Mouse (Mus musculus) inflammation-experienced regulatory T-cells, adult 6 months (primary cell): ENCODE data around the gene Shmt2. TPM values are rescaled to one million over a fixed set of nuclear protein-coding genes. Genes with fewer than 3 reads are reported as not detected.

ENCODE experiments used
- ATAC-seq: one replicate; pipeline ENCODE4 v1.8.0; 2017
- polyA plus RNA-seq, 3 experiments: library from polyadenylated mRNA; unstranded; fragments of 100-300 nt; shearing (Covaris generic); gene quantifications; one replicate each; pipeline ENCODE4 v1.2.1; 2017

Gene Shmt2
- polyA plus RNA-seq, 3 experiments from 2014 or later: 38.2 to 43.2 (median 42.9) TPM

DNA sequence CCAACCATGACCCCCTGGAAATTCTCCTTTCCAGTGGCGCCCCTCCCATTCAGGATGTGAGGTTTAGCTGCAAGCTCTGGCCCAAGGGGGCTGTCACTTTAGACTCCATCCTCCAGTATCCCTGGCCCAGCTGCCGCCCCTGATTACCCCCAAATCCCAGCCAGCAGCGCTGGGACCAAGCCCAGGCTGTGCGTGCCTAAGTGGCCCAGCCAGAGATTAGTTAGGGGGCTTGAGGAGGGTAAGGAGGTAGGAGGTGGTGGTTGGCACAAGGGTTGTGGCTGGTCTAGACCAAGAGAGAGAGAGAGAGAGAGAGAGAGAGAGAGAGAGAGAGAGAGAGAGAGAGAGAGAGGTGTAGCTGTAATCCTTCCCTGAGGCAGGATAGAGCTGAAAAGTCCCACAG lies 9.3 kb upstream of the Shmt2 start:
- ATAC-seq: no peak

DNA sequence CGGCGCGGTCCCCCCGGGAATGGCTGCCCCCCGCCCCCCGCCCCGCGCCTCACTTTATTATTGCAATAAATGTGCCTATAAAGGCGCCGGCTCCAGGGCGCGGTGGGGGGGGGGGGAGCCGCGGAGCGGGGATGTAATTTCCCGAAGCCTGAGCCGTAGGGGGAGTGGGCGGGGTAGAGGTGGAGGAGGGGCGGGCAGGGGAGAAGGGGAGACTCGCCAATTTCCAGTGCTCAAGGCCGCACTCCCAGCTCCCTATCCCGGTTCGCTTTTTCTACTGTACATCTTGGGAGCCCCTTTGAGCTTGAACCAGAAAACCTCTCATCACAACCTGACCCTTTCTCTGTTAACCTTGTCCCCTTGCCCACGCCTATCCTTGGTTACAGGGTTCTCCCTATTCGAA lies 8.7 kb upstream of the Shmt2 start:
- no peak for ATAC-seq

DNA sequence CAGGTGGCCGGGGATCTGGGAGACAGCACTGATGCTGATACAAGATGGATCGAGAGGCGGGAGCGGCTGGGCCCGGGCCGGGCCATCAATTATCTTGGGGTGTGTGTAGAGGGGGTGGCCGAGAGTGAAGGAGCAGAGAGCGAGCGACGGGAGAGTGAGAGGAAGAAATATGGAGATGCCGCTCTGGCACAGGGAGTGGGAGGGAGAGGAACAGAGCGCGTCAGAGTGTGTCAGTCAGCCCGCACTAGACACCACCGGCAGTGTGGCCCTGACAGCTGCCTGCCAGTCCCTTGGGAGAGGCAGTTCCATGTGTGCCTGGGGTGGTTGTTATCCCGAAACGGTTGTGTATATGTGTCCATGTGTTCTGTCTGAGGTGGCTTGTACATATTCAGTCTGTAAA lies 5.2 kb upstream of the Shmt2 start:
- ATAC-seq: no peak

DNA sequence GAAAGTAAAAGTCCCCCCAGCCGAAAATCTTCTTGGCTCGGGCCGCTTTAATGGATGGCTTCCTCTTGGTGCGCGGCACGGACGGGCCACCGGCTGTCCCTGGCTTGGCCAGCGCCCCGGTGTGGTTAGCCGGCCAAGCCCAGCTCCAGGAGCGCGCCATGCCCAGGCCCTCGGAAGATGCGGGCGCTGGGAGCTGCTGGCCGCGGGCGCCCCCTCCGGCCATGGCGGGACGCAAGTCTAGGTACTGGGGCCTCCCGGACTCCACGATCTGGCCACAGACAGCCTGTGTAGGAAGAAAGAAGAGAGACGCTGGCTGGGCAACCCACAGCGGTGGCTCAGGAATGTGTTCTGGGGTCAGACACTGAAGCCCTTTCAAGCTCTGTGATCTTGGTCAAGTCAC lies 4.4 kb upstream of the Shmt2 start:
- no peak for ATAC-seq

DNA sequence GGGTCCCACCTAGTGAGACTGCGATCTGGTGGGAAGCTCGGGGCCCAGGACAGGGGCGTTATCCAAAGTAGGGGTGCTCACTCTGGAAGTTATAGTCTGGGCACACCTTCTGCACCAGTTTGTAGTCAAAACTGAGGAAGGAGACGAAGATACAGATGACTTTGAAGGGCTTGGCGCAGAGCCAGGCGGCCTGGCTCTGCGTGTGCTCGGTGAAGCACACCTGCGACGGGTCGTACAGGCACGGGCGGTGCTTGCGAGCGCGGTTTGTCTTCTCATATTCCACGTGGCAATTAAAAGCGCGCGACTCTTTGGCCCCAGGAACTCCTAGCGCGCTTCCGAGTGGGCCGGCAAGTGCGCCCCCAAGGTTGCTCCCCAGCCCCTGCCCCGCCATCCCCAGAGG lies 3.8 kb upstream of the Shmt2 start:
- ATAC-seq: no peak

DNA sequence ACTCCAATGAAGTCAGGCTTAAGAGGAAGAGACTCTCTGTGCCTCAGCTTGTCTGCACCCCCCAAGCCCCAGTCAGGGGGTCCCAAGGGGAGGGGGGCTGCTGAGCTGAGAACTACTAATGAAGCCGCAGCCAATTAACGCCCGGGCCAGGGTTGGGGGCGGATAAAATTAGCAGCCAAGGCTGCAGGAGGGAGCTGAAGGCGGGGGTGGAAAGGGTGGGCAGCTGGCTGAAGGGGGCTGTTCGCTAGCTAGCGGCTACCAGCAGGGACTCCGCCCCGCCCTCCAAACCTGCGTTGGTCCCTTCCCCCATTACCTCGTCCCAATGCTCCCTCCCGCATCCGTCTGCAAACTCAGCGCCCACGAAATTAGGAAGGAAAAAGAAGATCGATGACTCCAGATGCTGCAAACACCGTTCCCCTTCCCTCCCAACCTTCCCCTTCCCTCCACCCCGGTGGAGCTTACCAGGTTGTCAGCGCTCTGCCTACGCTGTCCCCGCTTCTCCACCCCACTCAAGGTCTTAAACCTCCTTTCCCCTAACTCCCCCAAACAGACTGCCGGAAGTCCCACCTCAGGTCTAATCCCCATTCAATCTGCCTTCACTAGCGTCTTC lies 2.5 kb upstream of the Shmt2 start:
- ATAC-seq: no peak

DNA sequence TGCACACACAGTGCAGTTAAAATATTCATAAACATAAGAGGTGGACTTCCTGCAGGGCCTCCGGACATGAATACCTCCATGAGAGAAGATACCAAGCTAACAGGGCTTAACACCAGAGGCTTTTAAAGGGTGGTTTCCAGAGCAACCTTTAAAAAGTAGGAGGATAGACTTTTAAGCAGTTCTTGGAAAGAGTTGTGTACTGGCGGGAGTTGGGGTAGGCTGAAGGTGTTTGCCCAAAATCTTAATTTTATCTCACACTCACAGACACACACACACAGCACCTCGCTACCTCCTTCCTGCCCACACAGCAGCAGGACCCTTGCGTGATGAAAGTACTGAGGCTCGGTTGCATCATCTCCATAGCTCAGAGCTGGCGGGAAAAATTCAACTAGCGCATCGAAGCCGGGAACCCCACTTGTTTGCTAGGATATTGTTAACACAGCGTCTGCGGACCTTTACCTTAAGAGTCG lies 598 bp downstream of the Shmt2 start:
- peak; percentile 41 for ATAC-seq

DNA sequence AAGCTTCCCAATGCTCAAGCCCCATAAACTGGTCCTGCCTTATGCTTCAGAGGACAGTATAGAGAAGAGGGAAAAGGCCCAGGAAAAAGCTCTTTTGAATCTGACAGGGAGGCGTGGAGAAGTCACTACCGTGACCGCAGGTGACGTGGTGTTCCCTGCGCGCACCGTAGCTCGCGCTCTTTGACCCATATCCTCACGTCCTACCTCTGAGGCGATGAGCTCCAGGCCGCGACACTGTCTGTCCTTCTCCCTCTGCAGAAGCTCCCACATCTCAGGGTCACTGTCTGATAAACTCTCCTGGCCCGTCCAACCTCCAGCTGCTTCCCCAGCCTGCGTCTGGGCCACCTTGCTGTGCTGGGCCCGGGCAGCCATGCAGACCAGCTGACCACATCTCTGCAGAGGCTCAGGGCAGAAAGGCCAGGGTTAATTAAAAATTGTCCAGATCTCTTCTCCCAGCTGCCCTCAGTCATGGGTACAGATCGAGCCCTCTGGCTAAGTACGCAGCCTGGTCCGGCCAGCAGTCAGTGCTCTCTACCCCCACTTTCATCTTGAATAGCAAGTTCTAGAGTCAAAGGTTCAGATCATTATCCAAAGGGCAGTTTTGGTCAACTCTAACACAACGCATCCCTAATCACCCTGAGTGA lies 1.4 kb downstream of the Shmt2 start:
- no peak for ATAC-seq

DNA sequence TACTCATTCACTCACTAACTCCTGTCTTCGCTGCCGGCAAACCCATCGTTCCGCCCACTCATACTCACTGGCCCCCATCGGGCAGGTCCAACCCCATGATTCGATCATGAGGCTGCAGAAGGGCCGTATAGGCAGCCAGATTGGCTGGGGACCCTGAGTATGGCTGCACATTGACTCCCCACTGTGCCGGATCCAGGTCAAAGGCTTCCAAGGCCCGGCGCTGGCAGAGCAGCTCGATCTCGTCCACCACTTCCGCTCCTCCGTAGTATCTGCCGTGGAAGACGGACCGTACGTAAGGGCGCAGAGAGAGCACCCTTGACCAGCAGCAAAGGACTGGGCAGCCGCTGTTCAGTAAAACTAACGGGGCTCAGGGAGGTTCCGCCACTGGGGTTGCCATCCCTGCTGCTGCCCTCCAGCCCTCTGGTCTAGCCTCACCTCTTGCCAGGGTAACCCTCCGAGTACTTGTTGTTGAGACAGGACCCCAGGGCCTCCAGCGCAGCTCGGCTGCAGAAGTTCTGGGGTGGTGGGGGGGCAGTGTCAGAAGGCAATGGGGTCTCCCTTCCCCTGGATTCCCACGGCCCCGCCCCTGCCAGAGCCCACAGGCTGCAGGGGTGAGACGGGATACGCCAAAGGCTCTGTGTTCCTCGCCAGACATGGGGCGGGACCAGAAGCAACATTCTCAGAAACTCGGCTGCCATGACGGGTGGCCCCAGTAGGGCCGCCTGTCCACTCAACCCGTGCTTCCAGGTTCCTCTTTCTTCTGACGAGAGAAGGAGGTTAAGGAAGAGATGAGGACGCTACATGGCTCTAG lies 2.1 kb downstream of the Shmt2 start:
- ATAC-seq: no peak

DNA sequence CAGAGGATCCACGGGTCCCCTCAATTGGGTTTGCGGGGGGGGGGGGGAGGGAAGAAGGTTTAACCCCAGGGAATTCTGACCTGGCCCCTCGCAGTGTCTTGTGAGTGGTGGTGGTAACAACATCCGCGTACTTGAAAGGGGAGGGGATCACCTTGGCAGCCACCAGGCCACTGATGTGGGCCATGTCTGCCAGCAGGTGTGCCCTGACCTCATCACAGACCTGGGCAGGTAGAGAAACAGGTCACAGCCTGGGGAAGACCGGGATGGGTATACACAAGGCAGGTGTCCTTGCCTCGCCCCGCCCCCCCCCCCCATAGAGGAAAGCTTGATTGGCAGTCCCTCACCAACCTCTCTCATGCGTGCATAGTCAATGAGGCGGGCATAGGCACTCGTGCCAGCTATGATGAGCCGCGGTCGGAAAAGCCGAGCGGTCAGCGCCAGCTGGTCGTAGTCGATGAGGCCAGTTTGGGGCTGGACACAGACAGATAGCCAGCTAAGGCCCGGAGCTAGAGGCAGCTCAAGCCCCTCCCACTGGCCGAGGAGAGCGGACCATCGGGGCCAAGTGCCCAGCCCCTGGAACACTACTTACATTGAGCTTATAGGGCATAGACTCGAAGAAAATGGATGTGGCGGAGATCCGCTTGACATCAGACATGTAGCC lies 3.1 kb downstream of the Shmt2 start:
- no peak for ATAC-seq

DNA sequence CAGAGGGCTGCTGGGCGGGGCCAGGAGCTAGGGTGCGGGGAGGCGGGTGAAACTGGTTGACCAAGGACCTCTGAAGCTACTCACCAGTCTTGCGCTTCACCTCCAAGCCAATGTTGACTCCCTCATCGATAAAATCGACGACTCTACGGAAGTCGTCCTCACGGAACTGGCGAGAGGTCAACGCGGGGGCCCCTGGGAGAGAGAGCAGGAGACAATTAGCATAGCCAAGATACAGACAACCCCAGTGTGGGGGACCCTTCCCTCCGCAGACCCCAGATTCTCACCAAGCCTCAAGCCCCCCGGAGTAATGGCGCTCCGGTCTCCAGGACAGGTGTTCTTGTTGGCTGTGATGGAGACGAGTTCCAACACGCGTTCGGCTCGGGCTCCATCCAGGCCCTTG lies 4.3 kb downstream of the Shmt2 start:
- ATAC-seq: no peak

DNA sequence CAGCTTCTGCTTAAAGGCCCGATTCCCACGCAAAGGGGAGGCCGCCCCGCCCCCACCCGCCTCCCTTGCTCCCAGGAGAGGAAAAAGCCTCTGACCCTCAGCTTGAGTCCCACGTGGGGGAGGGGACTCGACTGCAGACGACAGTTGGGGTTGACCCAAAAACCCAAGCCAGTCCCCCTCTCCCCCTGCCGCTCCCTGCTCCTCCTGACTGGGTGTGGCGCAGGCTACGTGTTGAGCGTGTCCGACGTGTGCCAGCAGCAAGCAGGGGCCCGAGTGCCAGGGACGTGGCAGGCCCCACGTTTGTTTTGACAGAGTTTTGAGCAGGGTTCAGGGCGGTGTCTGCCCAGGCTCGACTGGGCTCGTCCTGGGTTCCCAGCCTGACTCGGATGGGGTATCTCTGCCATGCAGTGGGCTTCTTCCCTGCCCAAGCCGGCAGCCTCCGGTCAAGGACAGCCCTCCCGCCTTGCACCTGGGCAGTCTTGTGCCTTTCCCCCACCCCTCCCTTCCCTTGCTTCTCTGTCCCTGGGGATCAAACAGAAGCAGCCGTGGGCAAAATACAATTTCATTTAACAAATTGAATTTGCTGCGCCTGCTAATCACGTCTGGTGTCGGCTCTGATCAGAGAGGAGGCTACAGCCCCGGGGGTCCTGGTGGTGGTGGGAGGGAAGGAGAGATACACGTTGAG lies 5.5 kb downstream of the Shmt2 start:
- ATAC-seq: no peak

DNA sequence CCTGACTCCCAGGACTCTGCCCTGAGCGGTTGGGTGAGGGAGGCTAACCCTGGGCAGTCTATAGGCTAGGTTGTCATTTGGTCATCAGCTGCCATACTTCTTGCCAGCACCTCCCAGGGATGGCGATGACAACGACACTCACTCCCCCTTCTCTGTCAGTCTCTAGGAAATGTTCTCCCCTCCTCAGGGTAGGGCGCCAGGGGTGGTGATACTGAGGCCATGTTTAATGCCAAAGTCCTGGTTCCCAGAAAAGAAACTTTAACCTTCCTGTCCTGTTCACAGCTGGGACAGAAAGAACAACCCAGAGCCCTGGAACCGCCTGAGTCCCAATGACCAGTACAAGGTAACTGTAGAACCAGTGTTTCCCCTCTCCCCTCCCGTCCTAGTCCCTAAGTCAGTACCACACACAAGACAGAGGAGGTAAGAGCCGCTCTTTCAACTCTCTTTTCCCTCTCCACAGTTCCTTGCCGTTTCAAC lies 6.2 kb downstream of the Shmt2 start:
- ATAC-seq: no peak

DNA sequence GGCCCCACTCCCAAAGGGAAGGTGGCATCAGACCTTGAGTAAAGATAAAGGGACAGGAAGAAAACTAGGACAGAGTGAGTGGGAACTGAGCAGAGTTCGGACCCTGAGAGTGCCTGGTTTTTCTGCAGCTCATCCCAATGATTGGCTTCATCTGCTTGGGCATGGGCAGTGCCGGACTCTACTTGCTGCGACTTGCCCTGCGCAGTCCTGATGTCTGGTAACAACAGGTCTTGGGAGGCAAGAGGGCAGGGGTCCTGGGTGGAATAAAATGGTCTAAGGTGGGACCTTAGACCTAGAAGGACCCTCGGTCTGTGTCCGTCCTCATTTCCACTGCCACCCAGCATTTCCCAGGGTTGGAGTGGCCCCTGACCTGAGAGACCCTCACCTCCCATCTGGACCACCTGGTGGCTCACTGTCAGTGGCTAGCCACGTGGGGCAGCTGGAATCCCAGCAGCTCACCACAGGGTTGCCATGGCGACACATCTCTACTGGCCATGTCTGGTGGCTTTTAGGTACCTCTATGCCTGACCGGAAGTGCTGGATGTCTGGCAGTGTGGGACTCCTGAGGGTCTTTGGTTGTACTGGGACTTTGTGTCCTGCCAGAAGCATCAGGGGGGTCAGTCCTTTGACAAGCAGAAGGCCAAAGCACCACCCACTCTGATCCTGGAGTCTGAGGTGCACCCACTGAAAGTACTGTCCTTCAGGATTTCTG lies 6.8 kb downstream of the Shmt2 start:
- ATAC-seq: no peak

DNA sequence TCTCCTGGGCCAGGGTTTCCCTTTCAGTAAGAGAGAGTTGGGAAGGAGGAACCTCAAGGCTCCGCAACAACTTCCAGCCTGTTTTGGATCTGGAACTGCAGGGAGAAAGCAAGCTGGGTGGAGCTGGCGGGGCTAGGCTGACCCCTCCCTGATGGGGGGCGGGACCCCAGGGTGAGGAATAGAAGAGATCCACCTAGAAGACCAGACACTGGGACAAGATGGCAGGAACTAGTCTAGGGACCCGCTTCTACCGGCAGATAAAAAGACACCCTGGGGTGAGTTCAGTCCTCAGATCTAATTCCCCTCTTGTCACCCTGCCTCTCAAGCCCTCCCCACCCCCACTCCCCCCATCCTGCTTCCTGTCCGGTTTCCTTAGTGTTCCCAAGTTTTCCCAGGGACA lies 7.5 kb downstream of the Shmt2 start, which contains the start of gene Ndufa4l2:
Ndufa4l2 (plus strand) TSS at position 204 of the 400 bp plus-strand sequence.
- ATAC-seq: no peak

DNA sequence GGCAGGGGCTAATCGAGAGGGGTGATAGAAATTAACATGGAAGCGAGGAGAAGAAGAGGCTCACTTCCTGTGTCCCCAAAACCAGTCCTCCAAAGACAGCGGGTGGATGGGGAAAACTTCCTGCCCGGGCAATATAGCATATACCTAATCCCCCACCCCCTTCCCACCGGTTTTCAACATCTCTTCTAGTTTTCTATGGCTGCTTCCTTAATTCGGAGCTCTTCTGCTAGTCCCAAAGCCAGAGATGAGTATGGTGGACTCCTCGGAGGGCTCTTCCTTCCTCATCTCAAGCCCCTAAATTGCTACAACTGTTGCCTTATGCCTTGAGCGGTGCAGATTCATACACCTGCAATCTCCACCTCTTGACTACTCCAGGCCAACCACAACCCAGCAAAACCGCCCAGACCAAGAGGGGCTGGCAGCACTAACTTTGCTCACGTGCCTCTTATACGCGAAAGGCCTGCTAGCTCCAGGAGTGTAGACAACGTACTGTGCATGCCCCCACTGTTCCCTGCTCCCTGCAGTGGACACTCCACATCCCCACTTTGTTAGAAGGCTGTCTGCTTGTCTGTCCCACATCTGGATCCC lies 8.0 kb downstream of the Shmt2 start:
- no peak for ATAC-seq

DNA sequence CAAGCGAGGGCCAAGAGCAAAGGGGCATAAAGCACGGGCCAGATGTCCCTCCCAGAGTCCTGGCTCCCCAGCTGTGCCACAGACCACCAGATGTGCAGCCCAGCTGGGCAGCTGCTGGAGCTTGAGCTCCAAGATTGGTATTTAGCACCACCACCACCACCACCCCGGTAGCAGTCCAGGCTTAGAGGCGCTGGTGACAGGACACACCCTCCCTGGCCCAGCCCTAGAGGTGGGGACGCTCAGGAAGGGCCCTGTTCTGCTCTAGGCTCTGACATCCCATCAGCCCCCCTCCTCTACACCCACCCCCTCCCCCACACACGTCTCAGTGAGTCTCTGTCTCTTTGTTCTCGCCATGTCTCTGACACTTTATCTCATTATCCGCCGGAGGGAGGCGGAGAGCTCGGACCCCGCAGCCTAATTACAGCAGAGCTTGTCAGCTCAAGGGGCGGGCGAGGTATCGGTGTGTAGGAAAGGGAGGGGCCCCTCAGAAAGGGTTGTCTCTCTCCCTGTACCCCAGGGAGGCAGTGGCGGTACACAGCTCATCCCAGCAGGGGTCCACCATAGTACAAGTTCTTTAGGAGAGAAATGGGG lies 8.6 kb downstream of the Shmt2 start:
- no peak for ATAC-seq

DNA sequence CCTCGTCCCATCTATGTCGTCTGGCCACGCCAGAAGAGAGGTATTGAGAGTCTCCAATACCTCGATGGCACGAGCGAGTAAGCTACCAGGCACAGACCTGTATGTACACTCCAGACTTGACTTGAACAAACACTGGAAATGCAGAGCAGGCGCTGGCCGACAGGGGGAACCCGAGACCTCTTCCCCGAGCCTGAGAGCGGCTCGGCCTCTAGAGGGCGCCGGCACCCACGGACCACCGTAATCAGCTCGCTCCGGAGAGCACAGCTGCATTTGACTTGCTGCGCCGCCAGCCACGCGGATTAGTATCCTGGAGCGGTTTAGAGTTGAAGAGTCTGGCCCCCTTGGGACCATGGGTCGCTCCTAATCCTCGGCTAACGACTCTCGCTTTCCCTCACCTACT lies 9.4 kb downstream of the Shmt2 start:
- ATAC-seq: peak; percentile 80

DNA sequence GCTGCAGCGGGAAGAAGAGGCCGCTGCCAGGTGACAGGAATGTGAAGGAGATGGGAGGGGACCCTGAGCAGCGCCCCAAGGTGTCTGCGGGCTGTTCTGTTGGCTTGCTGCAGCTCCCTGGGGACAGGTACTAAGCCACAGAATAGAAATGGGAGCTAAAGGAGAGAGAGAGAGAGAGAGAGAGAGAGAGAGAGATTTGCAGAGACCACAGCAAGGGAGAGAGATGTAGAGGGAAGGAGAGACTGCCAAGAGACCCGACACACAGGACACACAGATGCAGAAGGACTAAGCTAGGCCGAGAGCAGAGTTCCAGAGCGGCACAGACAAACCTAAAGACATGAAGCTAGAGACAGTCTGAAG lies 10.0 kb downstream of the Shmt2 start:
- peak; percentile 7 for ATAC-seq

DNA sequence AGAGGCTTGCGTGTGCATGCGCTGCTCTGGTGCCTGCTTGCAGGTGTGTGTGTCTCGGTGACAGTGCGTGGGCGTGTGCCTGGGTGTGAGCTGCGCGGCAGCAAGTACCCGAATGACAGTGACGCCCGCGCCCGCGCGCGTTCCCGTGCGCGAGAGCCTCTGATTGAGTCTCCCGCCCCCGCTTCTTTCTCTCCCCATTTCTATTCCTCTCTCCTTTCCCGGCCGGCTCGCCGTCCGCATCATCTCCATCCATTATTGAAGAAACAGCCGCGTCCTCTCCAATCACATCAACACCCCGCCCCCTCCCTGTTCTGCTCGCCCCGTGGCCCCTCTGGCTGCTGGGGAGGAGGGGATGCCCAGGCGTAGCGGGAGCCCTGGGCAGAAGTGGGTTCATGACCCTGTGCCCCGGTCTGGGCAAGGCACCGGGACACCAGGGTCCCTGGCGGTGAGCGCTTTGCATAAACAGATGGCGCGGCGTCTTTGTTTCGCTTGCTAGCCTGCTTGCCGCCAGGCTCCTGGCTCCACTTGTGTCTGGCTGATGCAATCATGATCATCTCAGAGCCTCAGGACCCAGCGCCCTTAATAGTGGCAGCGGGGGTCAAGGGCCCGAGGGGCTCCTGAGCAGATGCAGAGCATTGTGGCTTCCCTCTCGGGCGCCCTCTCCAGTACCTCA lies 10.5 kb downstream of the Shmt2 start:
- ATAC-seq: peak; percentile 19
